Mouse (Mus musculus) liver, embryonic 13.5 days (tissue): Measurements from ENCODE around the gene Inpp4b. TPM values are rescaled to one million over a fixed set of nuclear protein-coding genes. Genes with fewer than 3 reads are reported as not detected.

Source experiments
- ATAC-seq: fragments of 200-750 bp; cut with Nextera tagmentation; 2 replicates; pipeline ENCODE4 v1.8.0; 2017; ENCODE audit warnings: low read depth, mild to moderate bottlenecking, moderate number of reproducible peaks, moderate library complexity
- DNase-seq: peaks from one replicate; pipeline ENCODE4 v3.0.0; 2022
- H3K27ac ChIP-seq: fragments of 300-500 bp; sonication (generic); 2 replicates; pipeline ENCODE4 v1.5.1; 2015; ENCODE audit warnings: moderate library complexity, mild to moderate bottlenecking, inconsistent platforms
- H3K27me3 ChIP-seq: fragments of 300-500 bp; sonication (generic); 2 replicates; pipeline ENCODE4 v1.6.1; 2015; ENCODE audit warnings: mild to moderate bottlenecking, inconsistent platforms
- H3K36me3 ChIP-seq: fragments of 300-500 bp; sonication (generic); 2 replicates; pipeline ENCODE4 v1.6.1; 2015; ENCODE audit warnings: mild to moderate bottlenecking, inconsistent platforms
- H3K4me1 ChIP-seq: fragments of 300-500 bp; sonication (generic); replicated peaks from 2 replicates; pipeline ENCODE4 v1.6.1; 2015; ENCODE audit warnings: inconsistent platforms
- H3K4me2 ChIP-seq: fragments of 300-500 bp; sonication (generic); 2 replicates; pipeline ENCODE4 v1.6.1; 2015; ENCODE audit warnings: inconsistent platforms, mild to moderate bottlenecking, moderate library complexity
- H3K4me3 ChIP-seq: fragments of 300-500 bp; sonication (generic); replicated peaks from 2 replicates; pipeline ENCODE4 v1.5.1; 2015; ENCODE audit warnings: mild to moderate bottlenecking, inconsistent platforms
- H3K9ac ChIP-seq: fragments of 300-500 bp; sonication (generic); 2 replicates; pipeline ENCODE4 v1.6.1; 2015; ENCODE audit warnings: mild to moderate bottlenecking, inconsistent platforms
- H3K9me3 ChIP-seq: fragments of 300-500 bp; sonication (generic); replicated peaks from 2 replicates; pipeline ENCODE4 v1.6.1; 2016; ENCODE audit warnings: inconsistent platforms
- WGBS: fragments of 180-500 bp; shearing (Covaris S2); methylation state at CpG from one replicate; pipeline ENCODE4 v1.1.7; 2015; ENCODE audit not compliant: insufficient replicate concordance; 5-methylcytosine and 5-hydroxymethylcytosine counted together
- polyA plus RNA-seq: library from polyadenylated mRNA; unstranded; fragments of >200 nt; fragmentation: Nextera tagmentation; extraction: Ambion mirVana; gene quantifications from 2 replicates; pipeline ENCODE4 v1.2.1, GENCODE M21; 2015

Gene Inpp4b
- polyA plus RNA-seq, 1 experiment from 2014 or later = 2.2 TPM

GRCm38 (mm10) chr8:81853184-81853583 is 510.8 kb downstream of the Inpp4b start:
- Histone ChIP-seq H3K4me2 (no peak overlapping the region), H3K4me3 (no peak overlapping the region), H3K9ac (no peak overlapping the region), H3K36me3 (no peaks in the 10 kb centered on the region), H3K9me3 (no peaks in the 10 kb centered on the region), H3K27me3 (no peaks in the 10 kb centered on the region), H3K4me1 (no peaks in the 10 kb centered on the region), H3K27ac (no peak overlapping the region)
- WGBS = 45% methylated on average over 4 of the region's 4 CpGs
- no peak for DNase-seq
- ATAC-seq = no peak

GRCm38 (mm10) chr8:81854543-81854942 is 512.2 kb downstream of the Inpp4b start:
- H3K9me3 ChIP-seq = no peaks in the 10 kb centered on the region
- H3K4me2 ChIP-seq = no peak overlapping the region
- ATAC-seq = no peak
- H3K4me3 ChIP-seq = no peak overlapping the region
- no peak for DNase-seq
- no peaks in the 10 kb centered on the region for H3K36me3 ChIP-seq
- H3K27ac ChIP-seq = no peak overlapping the region
- H3K27me3 ChIP-seq = no peaks in the 10 kb centered on the region
- H3K9ac ChIP-seq = no peak overlapping the region
- H3K4me1 ChIP-seq = no peaks in the 10 kb centered on the region
- 50% methylated on average over 8 of the region's 8 CpGs for WGBS

- Histone ChIP-seq H3K4me2 (no peak overlapping the region), H3K27ac (no peak overlapping the region), H3K4me1 (no peaks in the 10 kb centered on the region), H3K4me3 (no peak overlapping the region), H3K36me3 (no peaks in the 10 kb centered on the region), H3K9me3 (no peaks in the 10 kb centered on the region), H3K9ac (no peak overlapping the region), H3K27me3 (no peaks in the 10 kb centered on the region)
- 56% methylated on average over 1 of the region's 1 CpGs for WGBS
- DNase-seq (no peak), ATAC-seq (no peak)
Observed at GRCm38 (mm10) chr8:81855009-81855408, 512.7 kb downstream of the Inpp4b start.

- no peak for ATAC-seq
Observed at GRCm38 (mm10) chr8:81856120-81856519, 513.8 kb downstream of the Inpp4b start.

GRCm38 (mm10) chr8:81856608-81857007 is 514.3 kb downstream of the Inpp4b start:
- Histone ChIP-seq H3K4me3 (no peak overlapping the region), H3K27ac (no peak overlapping the region), H3K4me2 (no peak overlapping the region), H3K4me1 (no peaks in the 10 kb centered on the region), H3K36me3 (no peaks in the 10 kb centered on the region), H3K9ac (no peak overlapping the region), H3K27me3 (no peaks in the 10 kb centered on the region), H3K9me3 (no peaks in the 10 kb centered on the region)
- ATAC-seq (no peak), DNase-seq (no peak)
- WGBS = 70% methylated on average over 6 of the region's 6 CpGs

More at GRCm38 (mm10) chr8:81856120-81856519, 513.8 kb downstream of the Inpp4b start:
- 53% methylated on average over 4 of the region's 4 CpGs for WGBS
- Histone ChIP-seq H3K9ac (no peak overlapping the region), H3K36me3 (no peaks in the 10 kb centered on the region), H3K4me3 (no peak overlapping the region), H3K4me2 (no peak overlapping the region), H3K4me1 (no peaks in the 10 kb centered on the region), H3K27ac (no peak overlapping the region), H3K27me3 (no peaks in the 10 kb centered on the region), H3K9me3 (no peaks in the 10 kb centered on the region)
- no peak for DNase-seq

- Histone ChIP-seq H3K27ac (no peak overlapping the region), H3K4me2 (no peak overlapping the region), H3K4me3 (no peak overlapping the region), H3K9ac (no peak overlapping the region), H3K4me1 (no peaks in the 10 kb centered on the region), H3K27me3 (no peaks in the 10 kb centered on the region), H3K36me3 (no peaks in the 10 kb centered on the region), H3K9me3 (no peaks in the 10 kb centered on the region)
- 85% methylated on average over 4 of the region's 4 CpGs for WGBS
- DNase-seq (no peak), ATAC-seq (no peak)
Observed at GRCm38 (mm10) chr8:81858393-81858792, 516.0 kb downstream of the Inpp4b start.

GRCm38 (mm10) chr8:81859805-81860204 is 517.4 kb downstream of the Inpp4b start:
- DNase-seq (no peak), ATAC-seq (no peak)
- H3K9me3 ChIP-seq = no peaks in the 10 kb centered on the region
- H3K9ac ChIP-seq = no peak overlapping the region
- no peak overlapping the region for H3K4me2 ChIP-seq
- no peaks in the 10 kb centered on the region for H3K4me1 ChIP-seq
- H3K27me3 ChIP-seq = no peaks in the 10 kb centered on the region
- H3K27ac ChIP-seq = no peak overlapping the region
- no peaks in the 10 kb centered on the region for H3K36me3 ChIP-seq
- no peak overlapping the region for H3K4me3 ChIP-seq
- 79% methylated on average over 1 of the region's 1 CpGs for WGBS

GRCm38 (mm10) chr8:81861311-81861710 is 519.0 kb downstream of the Inpp4b start:
- no peaks in the 10 kb centered on the region for H3K9me3 ChIP-seq
- H3K4me1 ChIP-seq = no peaks in the 10 kb centered on the region
- H3K36me3 ChIP-seq = no peaks in the 10 kb centered on the region
- no peak overlapping the region for H3K9ac ChIP-seq
- no peak for DNase-seq
- H3K4me2 ChIP-seq = no peak overlapping the region
- H3K27me3 ChIP-seq = no peaks in the 10 kb centered on the region
- no peak overlapping the region for H3K4me3 ChIP-seq
- no peak overlapping the region for H3K27ac ChIP-seq
- no peak for ATAC-seq
- 84% methylated on average over 8 of the region's 8 CpGs for WGBS

- ATAC-seq = no peak
Observed at GRCm38 (mm10) chr8:81862738-81863137, 520.4 kb downstream of the Inpp4b start.

GRCm38 (mm10) chr8:81864318-81864717 is 522.0 kb downstream of the Inpp4b start:
- Histone ChIP-seq H3K27me3 (no peaks in the 10 kb centered on the region), H3K36me3 (no peaks in the 10 kb centered on the region), H3K4me3 (no peak overlapping the region), H3K27ac (no peak overlapping the region), H3K4me1 (no peaks in the 10 kb centered on the region), H3K9ac (no peak overlapping the region), H3K4me2 (no peak overlapping the region), H3K9me3 (no peaks in the 10 kb centered on the region)
- DNase-seq (no peak), ATAC-seq (no peak)
- WGBS = 66% methylated on average over 2 of the region's 2 CpGs

More at GRCm38 (mm10) chr8:81862738-81863137, 520.4 kb downstream of the Inpp4b start:
- no peak overlapping the region for H3K4me3 ChIP-seq
- H3K27me3 ChIP-seq = no peaks in the 10 kb centered on the region
- no peak for DNase-seq
- no peak overlapping the region for H3K9ac ChIP-seq
- H3K36me3 ChIP-seq = no peaks in the 10 kb centered on the region
- H3K4me1 ChIP-seq = no peaks in the 10 kb centered on the region
- H3K9me3 ChIP-seq = no peaks in the 10 kb centered on the region
- no peak overlapping the region for H3K27ac ChIP-seq
- no peak overlapping the region for H3K4me2 ChIP-seq

GRCm38 (mm10) chr8:81865664-81866063 is 523.3 kb downstream of the Inpp4b start:
- ATAC-seq (no peak), DNase-seq (no peak)
- no peaks in the 10 kb centered on the region for H3K9me3 ChIP-seq
- no peaks in the 10 kb centered on the region for H3K4me1 ChIP-seq
- 69% methylated on average over 3 of the region's 3 CpGs for WGBS
- no peaks in the 10 kb centered on the region for H3K36me3 ChIP-seq
- no peak overlapping the region for H3K27ac ChIP-seq
- no peak overlapping the region for H3K9ac ChIP-seq
- H3K4me3 ChIP-seq = no peak overlapping the region
- H3K4me2 ChIP-seq = no peak overlapping the region
- H3K27me3 ChIP-seq = no peaks in the 10 kb centered on the region

- 71% methylated on average over 3 of the region's 3 CpGs for WGBS
- no peak for ATAC-seq
Observed at GRCm38 (mm10) chr8:81867020-81867419, 524.7 kb downstream of the Inpp4b start.

More at GRCm38 (mm10) chr8:81867020-81867419, 524.7 kb downstream of the Inpp4b start:
- Histone ChIP-seq H3K27me3 (no peaks in the 10 kb centered on the region), H3K4me1 (no peaks in the 10 kb centered on the region), H3K9ac (no peak overlapping the region), H3K36me3 (no peaks in the 10 kb centered on the region), H3K4me3 (no peak overlapping the region), H3K9me3 (no peaks in the 10 kb centered on the region), H3K27ac (no peak overlapping the region), H3K4me2 (no peak overlapping the region)
- no peak for DNase-seq
